In the genomic region with DNA sequence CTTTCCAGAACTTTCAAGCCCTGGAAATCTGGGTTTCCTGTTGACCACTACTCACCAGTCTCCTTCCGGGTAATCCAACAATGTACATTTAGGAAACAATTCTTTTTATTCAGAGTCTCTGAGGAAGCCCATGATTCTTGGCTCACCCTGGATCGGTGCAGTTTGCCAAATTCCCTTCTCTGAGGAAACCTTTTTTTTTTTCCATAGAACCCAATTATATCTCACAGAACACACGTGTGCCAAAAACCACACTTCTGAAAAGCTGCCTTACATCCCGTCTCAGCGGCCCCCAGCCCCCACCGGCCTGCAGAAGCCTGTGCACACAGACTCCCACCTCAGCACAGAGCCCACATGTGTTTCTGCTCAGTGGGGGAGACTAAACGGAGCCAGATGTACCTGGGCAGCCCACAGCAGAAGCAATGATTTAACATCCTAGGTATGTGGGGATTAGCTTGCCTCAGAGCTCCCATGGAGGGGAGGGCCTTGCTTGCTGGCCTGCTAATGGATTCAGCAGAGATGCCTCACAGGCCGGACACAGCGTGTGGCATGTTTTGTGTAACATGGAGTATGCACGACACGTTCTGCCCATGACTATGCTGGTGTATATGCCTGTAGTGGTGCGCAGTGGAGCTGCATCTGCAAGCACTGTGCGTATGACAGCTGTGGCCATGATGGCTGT, we compare ENCODE assay signal across 9 mouse cellular contexts.
A peak's percentile ranks its signal among the peaks of the same experiment; 100 is the strongest.
DNase-seq lines count a peak whose midpoint lies in the region; ATAC-seq and TF ChIP-seq lines count a peak whose summit lies in the region.
"Had no signal": no experiment of that assay in that cellular context is flagged by ENCODE, and none has a peak within 500 bp of the region (broad histone marks: within the 10 kb centered on the region; RNA-seq: fewer than 3 reads in every experiment).

No protein-coding gene starts in this region.

- H3K27me3 ChIP-seq in lung, embryonic 15.5 days, result no peaks in the 10 kb centered on the region
- no peaks in the 10 kb centered on the region for H3K27me3 ChIP-seq in forebrain, postnatal 0 days (ENCODE audit: insufficient read depth, low read length)
- no peaks in the 10 kb centered on the region for H3K27me3 ChIP-seq in kidney, embryonic 14.5 days (ENCODE audit: control insufficient read depth, insufficient read depth, low read length)
- H3K27me3 ChIP-seq in neural tube, embryonic 14.5 days (ENCODE audit: control insufficient read depth, insufficient read depth, low read length), result no peaks in the 10 kb centered on the region

- no peak for TF ChIP-seq CTCF in lung, adult 2 months (IDR thresholded peaks at IDR 0.05; ENCODE audit: insufficient read depth, low read length)
- TF ChIP-seq CTCF in forebrain, postnatal 0 days (IDR thresholded peaks at IDR 0.05; ENCODE audit: low read depth), result no peak

- WGBS in lung, embryonic 15.5 days, result 54% methylated on average over 13 of the region's 13 CpGs
- 65% methylated on average over 13 of the region's 13 CpGs for WGBS in lung, adult 2 months
- WGBS in forebrain, postnatal 0 days, result 40% methylated on average over 13 of the region's 13 CpGs
- WGBS in kidney, embryonic 14.5 days, result 64% methylated on average over 13 of the region's 13 CpGs
- WGBS in neural tube, embryonic 14.5 days, result 76% methylated on average over 13 of the region's 13 CpGs

- H3K4me3 ChIP-seq in lung, embryonic 15.5 days, result no peak overlapping the region
- no peak overlapping the region for H3K4me3 ChIP-seq in lung, adult 2 months (replicated peaks; ENCODE audit: extremely low read depth, low read depth, low read length)
- H3K4me3 ChIP-seq in forebrain, postnatal 0 days (ENCODE audit: low read depth, low read length), result no peak overlapping the region
- H3K4me3 ChIP-seq in kidney, embryonic 14.5 days (ENCODE audit: low read length), result no peak overlapping the region
- H3K4me3 ChIP-seq in neural tube, embryonic 14.5 days (ENCODE audit: low read depth, low read length), result no peak overlapping the region

- H3K4me1 ChIP-seq in lung, embryonic 15.5 days, result peaks cover 14% of the 10 kb centered on the region
- H3K4me1 ChIP-seq in lung, adult 2 months (ENCODE audit: control insufficient read depth, insufficient read depth, low read length), result no peaks in the 10 kb centered on the region
- peaks cover 5% of the 10 kb centered on the region; the same call in 1 of the 2 replicates for H3K4me1 ChIP-seq in forebrain, postnatal 0 days (ENCODE audit: insufficient read depth)
- peaks cover 5% of the 10 kb centered on the region; the same call in 1 of the 2 replicates for H3K4me1 ChIP-seq in kidney, embryonic 14.5 days (ENCODE audit: control insufficient read depth, insufficient read depth, low read length)
- peaks cover 4% of the 10 kb centered on the region; the same call in 1 of the 2 replicates for H3K4me1 ChIP-seq in neural tube, embryonic 14.5 days (ENCODE audit: control insufficient read depth, insufficient read depth, low read length)

- no peak overlapping the region for H3K9ac ChIP-seq in lung, embryonic 15.5 days
- no peak overlapping the region for H3K9ac ChIP-seq in forebrain, postnatal 0 days
- H3K9ac ChIP-seq in kidney, embryonic 14.5 days (ENCODE audit: low read depth, low read length), result no peak overlapping the region
- H3K9ac ChIP-seq in neural tube, embryonic 14.5 days (replicated peaks; ENCODE audit: low read depth, low read length), result no peak overlapping the region

- DNase-seq in lung, adult 2 months, result no peak
- peak; percentile 46 for DNase-seq in forebrain, postnatal 0 days
- no peak for DNase-seq in T-cell, adult 2 months (ENCODE audit: low spot score)
- no peak for DNase-seq in layer of hippocampus, postnatal 25 days (ENCODE audit: extremely low spot score in 1 of 2, low spot score in 1 of 2)

- TF ChIP-seq POLR2A in lung, adult 2 months (IDR thresholded peaks at IDR 0.05; ENCODE audit: borderline replicate concordance, extremely low read depth, low read depth, low read length), result no peak

- H3K4me2 ChIP-seq in lung, embryonic 15.5 days, result no peak overlapping the region
- H3K4me2 ChIP-seq in forebrain, postnatal 0 days (ENCODE audit: low read depth), result no peak overlapping the region
- H3K4me2 ChIP-seq in kidney, embryonic 14.5 days (replicated peaks; ENCODE audit: low read depth, low read length), result no peak overlapping the region
- no peak overlapping the region for H3K4me2 ChIP-seq in neural tube, embryonic 14.5 days (ENCODE audit: low read depth, low read length)

- no peaks in the 10 kb centered on the region for H3K36me3 ChIP-seq in lung, embryonic 15.5 days
- no peaks in the 10 kb centered on the region for H3K36me3 ChIP-seq in forebrain, postnatal 0 days (ENCODE audit: insufficient read depth)
- no peaks in the 10 kb centered on the region for H3K36me3 ChIP-seq in kidney, embryonic 14.5 days (ENCODE audit: control insufficient read depth, insufficient read depth, low read length)
- H3K36me3 ChIP-seq in neural tube, embryonic 14.5 days (ENCODE audit: control insufficient read depth, insufficient read depth, low read length), result no peaks in the 10 kb centered on the region
- H3K36me3 ChIP-seq: G1E had no signal

- H3K9me3 ChIP-seq in lung, embryonic 15.5 days, result no peaks in the 10 kb centered on the region
- H3K9me3 ChIP-seq in forebrain, postnatal 0 days (ENCODE audit: low read length), result no peaks in the 10 kb centered on the region
- H3K9me3 ChIP-seq in kidney, embryonic 14.5 days (ENCODE audit: control insufficient read depth, low read length), result no peaks in the 10 kb centered on the region
- H3K9me3 ChIP-seq in neural tube, embryonic 14.5 days (ENCODE audit: control insufficient read depth, low read length), result no peaks in the 10 kb centered on the region

- ATAC-seq in lung, embryonic 15.5 days (ENCODE audit: borderline replicate concordance, extremely low read depth, low FRiP score, low TSS enrichment), result 0 out of 2 replicates have a peak, but pooled peaks have one; percentile 62
- peak; percentile 51 for ATAC-seq in forebrain, postnatal 0 days
- ATAC-seq in kidney, embryonic 14.5 days (ENCODE audit: low FRiP score, low TSS enrichment), result peak; percentile 76
- no peak for ATAC-seq in neural tube, embryonic 14.5 days (ENCODE audit: low read depth)
- ATAC-seq in erythroblast, adult 5-6 weeks (replicated peaks; ENCODE audit: low FRiP score, poor library complexity, severe bottlenecking), result no peak

- no peak overlapping the region for H3K27ac ChIP-seq in lung, embryonic 15.5 days
- no peak overlapping the region for H3K27ac ChIP-seq in forebrain, postnatal 0 days (ENCODE audit: low read depth, low read length)
- peak overlapping the region; percentile 30; the same call in 1 of the 2 replicates for H3K27ac ChIP-seq in kidney, embryonic 14.5 days (ENCODE audit: low read depth, low read length)
- H3K27ac ChIP-seq in neural tube, embryonic 14.5 days (ENCODE audit: low read depth, low read length), result 0 out of 2 replicates have a peak overlapping the region, but pooled peaks have one; percentile 22

Comparison
In these comparisons a context has a peak if more than half of its experiments do, and no peak if none do; other contexts are left out.
1. ATAC-seq: peak in lung, embryonic 15.5 days (single experiment), forebrain, postnatal 0 days (single experiment) and kidney, embryonic 14.5 days (single experiment); none in neural tube, embryonic 14.5 days (single experiment) and erythroblast, adult 5-6 weeks (single experiment).
2. H3K27ac ChIP-seq: peak in kidney, embryonic 14.5 days (single experiment) and neural tube, embryonic 14.5 days (single experiment); none in lung, embryonic 15.5 days (single experiment) and forebrain, postnatal 0 days (single experiment).